In the genomic region with DNA sequence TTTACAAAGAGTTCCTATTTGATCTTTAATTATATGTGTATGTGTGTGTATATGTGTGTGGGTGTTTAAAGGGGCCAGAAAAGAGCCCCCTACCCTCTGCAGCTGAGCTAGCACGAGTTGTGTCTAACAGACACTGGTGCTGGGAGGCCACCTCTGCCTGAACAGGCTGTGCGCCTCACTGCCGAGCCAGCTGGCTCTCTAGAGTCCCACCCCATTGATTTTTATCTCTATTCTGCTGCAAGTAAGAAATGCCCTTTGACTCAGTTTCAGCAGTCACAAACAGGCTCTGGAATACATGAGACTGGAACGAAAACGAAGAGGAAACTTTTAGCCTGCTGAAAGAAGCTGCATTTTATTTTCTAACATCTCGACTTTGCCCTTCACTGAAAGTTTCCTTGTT, we compare ENCODE assay signal across 21 mouse cellular contexts. TPM values are rescaled to one million over a fixed set of nuclear protein-coding genes. Genes with fewer than 3 reads are reported as not detected.
DNase-seq lines count a peak whose midpoint lies in the region; ATAC-seq and TF ChIP-seq lines count a peak whose summit lies in the region.
"Had no signal": no experiment of that assay in that cellular context is flagged by ENCODE, and none has a peak within 500 bp of the region (broad histone marks: within the 10 kb centered on the region; RNA-seq: fewer than 3 reads in every experiment).

No protein-coding gene starts in this region.

- no peak for DNase-seq in heart, postnatal 4 days
- peak; percentile 82 for DNase-seq in liver, adult 2 months (ENCODE audit: extremely low read depth, low read depth, low spot score)
- no peak for DNase-seq in liver, embryonic 11.5 days (ENCODE audit: low spot score)
- DNase-seq in urinary bladder, postnatal 36 days (ENCODE audit: low spot score in 2 of 2), result peak; percentile 5 to 15
- DNase-seq in urinary bladder, postnatal 4 days (ENCODE audit: low spot score in 2 of 2), result no peak
- no peak for DNase-seq in spleen, postnatal 4 days (ENCODE audit: low spot score in 2 of 2)
- DNase-seq: adrenal gland, postnatal 25 days; cerebellum, postnatal 25 days; lung, postnatal 36 days; right cerebral cortex, postnatal 4 days had no signal

- H3K9me3 ChIP-seq in heart, embryonic 13.5 days, result no peaks in the 10 kb centered on the region
- no peaks in the 10 kb centered on the region for H3K9me3 ChIP-seq in liver, embryonic 11.5 days (ENCODE audit: control insufficient read depth, low read length)
- H3K9me3 ChIP-seq: embryonic facial prominence, embryonic 15.5 days; forebrain, embryonic 13.5 days; G1E; limb, embryonic 13.5 days; midbrain, embryonic 15.5 days had no signal

- H3K4me3 ChIP-seq in heart, embryonic 13.5 days, result no peak overlapping the region
- H3K4me3 ChIP-seq in liver, adult 2 months (ENCODE audit: insufficient read depth, low read depth, low read length), result no peak overlapping the region
- H3K4me3 ChIP-seq in liver, embryonic 11.5 days (ENCODE audit: low read depth, low read length), result no peak overlapping the region
- H3K4me3 ChIP-seq: embryonic facial prominence, embryonic 15.5 days; forebrain, embryonic 13.5 days; left cerebral cortex, adult 2 months; limb, embryonic 13.5 days; midbrain, embryonic 15.5 days had no signal

- no peak for ATAC-seq in heart, embryonic 13.5 days (ENCODE audit: extremely low read depth, insufficient number of reproducible peaks, low FRiP score, low TSS enrichment)
- no peak for ATAC-seq in liver, embryonic 11.5 days (replicated peaks; ENCODE audit: low FRiP score)
- ATAC-seq: forebrain, embryonic 13.5 days; hindbrain, embryonic 16.5 days; midbrain, embryonic 15.5 days had no signal

- no peaks in the 10 kb centered on the region for H3K36me3 ChIP-seq in heart, embryonic 13.5 days
- H3K36me3 ChIP-seq in liver, adult 2 months (ENCODE audit: control insufficient read depth, insufficient read depth, low read length), result no peaks in the 10 kb centered on the region
- H3K36me3 ChIP-seq in liver, embryonic 11.5 days (ENCODE audit: control insufficient read depth, insufficient read depth, low read length), result no peaks in the 10 kb centered on the region
- H3K36me3 ChIP-seq: embryonic facial prominence, embryonic 15.5 days; G1E; limb, embryonic 13.5 days; midbrain, embryonic 15.5 days had no signal

- 44% methylated on average over 6 of the region's 6 CpGs for WGBS in heart, embryonic 13.5 days
- WGBS in liver, adult 2 months, result 19% methylated on average over 6 of the region's 6 CpGs
- 59% methylated on average over 6 of the region's 6 CpGs for WGBS in liver, embryonic 11.5 days

- no peaks in the 10 kb centered on the region for H3K79me2 ChIP-seq in liver, adult 2 months (ENCODE audit: control insufficient read depth, insufficient read depth, low read length)

- no peak for TF ChIP-seq CTCF in liver, adult 2 months (IDR thresholded peaks at IDR 0.05; ENCODE audit: low read depth, low read length)

- no peak for TF ChIP-seq POLR2A in liver, adult 2 months (IDR thresholded peaks at IDR 0.05; ENCODE audit: extremely low read depth, insufficient read depth, low read length)

- H3K4me2 ChIP-seq in heart, embryonic 13.5 days, result peak overlapping the region; percentile 49
- no peak overlapping the region for H3K4me2 ChIP-seq in liver, embryonic 11.5 days
- H3K4me2 ChIP-seq: embryonic facial prominence, embryonic 15.5 days; forebrain, embryonic 13.5 days; limb, embryonic 13.5 days; midbrain, embryonic 15.5 days had no signal

- H3K27ac ChIP-seq in heart, embryonic 13.5 days (replicated peaks), result no peak overlapping the region
- peak overlapping the region; percentile 86 for H3K27ac ChIP-seq in liver, adult 2 months (replicated peaks; ENCODE audit: insufficient read depth, low read depth, low read length)
- no peak overlapping the region for H3K27ac ChIP-seq in liver, embryonic 11.5 days (ENCODE audit: low read depth, low read length)
- H3K27ac ChIP-seq: embryonic facial prominence, embryonic 15.5 days; forebrain, embryonic 13.5 days; left cerebral cortex, adult 2 months; limb, embryonic 13.5 days; midbrain, embryonic 15.5 days had no signal

- peaks cover 9% of the 10 kb centered on the region; the same call in 1 of the 2 replicates for H3K4me1 ChIP-seq in heart, embryonic 13.5 days
- peaks cover 6% of the 10 kb centered on the region; the same call in 1 of the 2 replicates for H3K4me1 ChIP-seq in liver, adult 2 months (ENCODE audit: control insufficient read depth, insufficient read depth, low read length)
- no peaks in the 10 kb centered on the region for H3K4me1 ChIP-seq in liver, embryonic 11.5 days (replicated peaks; ENCODE audit: control insufficient read depth, insufficient read depth, low read length)
- H3K4me1 ChIP-seq: embryonic facial prominence, embryonic 15.5 days; forebrain, embryonic 13.5 days; limb, embryonic 13.5 days; midbrain, embryonic 15.5 days had no signal

- no peak overlapping the region for H3K9ac ChIP-seq in heart, embryonic 13.5 days
- 0 out of 2 replicates have a peak overlapping the region, but pooled peaks have one; percentile 50 for H3K9ac ChIP-seq in liver, adult 2 months (ENCODE audit: low read depth, low read length)
- H3K9ac ChIP-seq in liver, embryonic 11.5 days (ENCODE audit: low read depth, low read length), result no peak overlapping the region
- H3K9ac ChIP-seq: embryonic facial prominence, embryonic 15.5 days; forebrain, embryonic 13.5 days; limb, embryonic 13.5 days; midbrain, embryonic 15.5 days had no signal

- H3K27me3 ChIP-seq in heart, embryonic 13.5 days (replicated peaks), result no peaks in the 10 kb centered on the region
- no peaks in the 10 kb centered on the region for H3K27me3 ChIP-seq in liver, adult 2 months (ENCODE audit: control insufficient read depth, insufficient read depth, low read length)
- H3K27me3 ChIP-seq in liver, embryonic 11.5 days (replicated peaks; ENCODE audit: control insufficient read depth, insufficient read depth, low read length), result no peaks in the 10 kb centered on the region
- H3K27me3 ChIP-seq: embryonic facial prominence, embryonic 15.5 days; forebrain, embryonic 13.5 days; limb, embryonic 13.5 days; midbrain, embryonic 15.5 days had no signal

RNA-seq across cellular contexts. Expression of gene Fthl17a, which starts 22.8 kb away (rescaled TPM):
- polyA plus RNA-seq in heart, embryonic 13.5 days (2015; fragmentation: Nextera tagmentation; extraction: Ambion mirVana), result not detected in 2 replicates
- total RNA-seq in heart, postnatal 4 days (2021), result not detected
- total RNA-seq in liver, adult 2 months (2014; rRNA removed), result not detected in 2 replicates
- polyA plus RNA-seq in liver, adult 2 months (2012; rRNA removed), result not detected in 2 replicates
- not detected in 2 replicates for polyA plus RNA-seq in liver, embryonic 11.5 days (2014; fragmentation: Nextera tagmentation; extraction: Ambion mirVana)
- total RNA-seq: adrenal gland, postnatal 25 days; G1E; granulocyte monocyte progenitor cell, adult 5-6 weeks; layer of hippocampus, adult 18-20 months; left cerebral cortex, adult 2 months had no signal
- polyA plus RNA-seq: embryonic facial prominence, embryonic 15.5 days; forebrain, embryonic 13.5 days; G1E; hindbrain, embryonic 16.5 days; limb, embryonic 13.5 days; midbrain, embryonic 15.5 days; neural tube, embryonic 11.5 days had no signal

Comparison
In these comparisons a context has a peak if more than half of its experiments do, and no peak if none do; other contexts are left out.
1. DNase-seq: peak in liver, adult 2 months (single experiment) and urinary bladder, postnatal 36 days (2 of 2); none in heart, postnatal 4 days (single experiment), liver, embryonic 11.5 days (single experiment), urinary bladder, postnatal 4 days (0 of 2) and spleen, postnatal 4 days (0 of 2).